Mouse (Mus musculus) forebrain, embryonic 16.5 days (tissue): ENCODE data around the gene Wdr53. TPM values are rescaled to one million over a fixed set of nuclear protein-coding genes. Genes with fewer than 3 reads are reported as not detected.

Experiments
- microRNA counts: library from miRNA; unstranded; fragments of <30 nt; microRNA quantifications from one replicate; lab custom pipeline; 2016
- microRNA-seq: library from miRNA; unstranded; fragments of <30 nt; microRNA quantifications from one replicate; pipeline ENCODE4, GENCODE M21; 2017
- polyA plus RNA-seq: library from polyadenylated mRNA; unstranded; fragments of >200 nt; fragmentation: Nextera tagmentation; extraction: Ambion mirVana; gene quantifications from 2 replicates; pipeline ENCODE4 v1.2.1, GENCODE M21; 2015

Wdr53 gene
- polyA plus RNA-seq, 1 experiment from 2014 or later = 13.9 TPM

MicroRNAs encoded within 50 kb of the gene (microRNA counts, 519-probe panel; counts per million panel counts)
- 2,057 counts per million, percentile 32 among the panel's probes with 10 or more counts for microRNA mmu-miR-1946a (lab: Ali Mortazavi, UCI)

Small RNA genes lying within 50 kb of the gene (microRNA-seq; reads per million reads assigned to microRNA genes)
- gene Mir1946a = not detected

Other genes with a start within 250 kb of the Wdr53 start
- gene Senp5, start 243.9 kb upstream of the Wdr53 start, polyA plus RNA-seq = 18.6 and 19.2 TPM in 2 replicates
- 42.9 and 50.9 TPM in 2 replicates for gene Pak2, start 167.9 kb upstream of the Wdr53 start, polyA plus RNA-seq
- gene Pigx, start 147.5 kb upstream of the Wdr53 start, polyA plus RNA-seq = 121 and 122 TPM in 2 replicates
- 48.4 and 56.3 TPM in 2 replicates for gene Cep19, start 147.4 kb upstream of the Wdr53 start, polyA plus RNA-seq
- gene Nrros, start 81.6 kb upstream of the Wdr53 start, polyA plus RNA-seq = 9.0 TPM in 2 replicates
- not detected in 2 replicates for gene Bex6, start 67.4 kb upstream of the Wdr53 start, polyA plus RNA-seq
- gene Fbxo45, start 69 bp upstream of the Wdr53 start, polyA plus RNA-seq = 9.9 and 10.2 TPM in 2 replicates
- gene Smco1, start 24.2 kb downstream of the Wdr53 start, polyA plus RNA-seq = 0.17 TPM in 1 of 2 replicates, not detected in the other
- gene Rnf168, start 30.2 kb downstream of the Wdr53 start, polyA plus RNA-seq = 27.5 and 35.2 TPM in 2 replicates
- 28.8 and 30.4 TPM in 2 replicates for gene Ubxn7, start 85.0 kb downstream of the Wdr53 start, polyA plus RNA-seq
- not detected in 2 replicates for gene Tm4sf19, start 153.3 kb downstream of the Wdr53 start, polyA plus RNA-seq
- 33.2 and 35.0 TPM in 2 replicates for gene Tctex1d2, start 172.5 kb downstream of the Wdr53 start, polyA plus RNA-seq
- gene Pcyt1a, start 183.7 kb downstream of the Wdr53 start, polyA plus RNA-seq = 48.5 and 48.8 TPM in 2 replicates
- 0.09 TPM in 1 of 2 replicates, not detected in the other for gene Slc51a, start 240.7 kb downstream of the Wdr53 start, polyA plus RNA-seq
- not detected in 2 replicates for gene Zdhhc19, start 249.0 kb downstream of the Wdr53 start, polyA plus RNA-seq